Mouse (Mus musculus): ENCODE measurements at regions not wholly inside any gene's neighbourhood (a gene's known extent, or its start where the extent isn't known, plus 50 kb on each side); places are given as distances from the start of the nearest gene placed in this dataset.

GRCm38 (mm10) chr7:136216734-136217133 is 500.6 kb upstream of the Mki67 start:
- intact Hi-C loops (cut with DNase I), result no loop called here
- no peak for DNase-seq

- no peak for DNase-seq
- intact Hi-C loops (cut with DNase I), result no loop called here
Measured at GRCm38 (mm10) chr7:136219564-136220244, 503.5 kb upstream of the Mki67 start.

GRCm38 (mm10) chr7:136220245-136221167 is 504.3 kb upstream of the Mki67 start:
- intact Hi-C loops (cut with DNase I), result no loop called here
- no peak for DNase-seq

DNA sequence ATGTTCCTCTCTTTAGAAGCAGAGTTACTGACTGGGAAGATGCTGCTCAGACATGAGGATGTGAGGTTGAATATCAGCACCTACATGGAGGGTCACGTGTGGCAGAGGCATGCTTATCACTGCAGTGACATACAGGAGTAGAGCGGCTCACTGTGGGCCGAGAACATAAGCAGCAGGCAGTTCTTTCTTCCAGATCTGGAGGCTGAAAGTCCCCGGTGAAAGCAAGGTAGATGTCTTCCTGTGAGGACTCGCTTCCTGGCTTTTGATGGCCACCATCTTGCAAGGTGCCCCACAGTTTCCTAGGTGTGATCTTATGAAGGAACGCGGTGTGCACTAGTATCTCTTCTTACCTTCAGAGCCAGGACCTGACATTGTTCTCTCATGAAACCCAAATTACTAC is 505.5 kb upstream of the Mki67 start:
- intact Hi-C loops (cut with DNase I), result no loop called here
- no peak for DNase-seq

DNA sequence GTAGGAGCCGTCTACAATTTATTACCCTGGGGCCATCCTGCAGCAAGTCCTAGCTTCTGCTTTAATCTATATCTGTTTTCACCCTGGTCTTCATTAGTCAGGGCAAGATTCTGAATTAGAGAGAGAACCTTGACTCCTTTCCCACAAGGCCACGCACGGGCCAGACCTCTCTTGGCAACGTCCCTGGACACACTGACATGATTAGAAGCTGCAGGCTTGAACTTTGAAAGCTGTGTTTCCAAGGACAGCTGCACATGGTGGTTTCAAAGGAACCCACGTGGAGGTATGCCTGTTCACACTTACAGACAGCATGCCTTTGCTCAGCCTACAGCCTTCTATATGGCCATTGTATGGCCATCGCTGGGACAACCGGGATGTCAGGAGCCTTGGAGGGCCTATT is 509.9 kb upstream of the Mki67 start:
- DNase-seq, result peak; percentile 15 to 28

GRCm38 (mm10) chr7:136228331-136228730 is 512.2 kb upstream of the Mki67 start:
- DNase-seq, result no peak
- intact Hi-C loops (cut with DNase I), result no loop called here

More for the DNA sequence above, 509.9 kb upstream of the Mki67 start:
- intact Hi-C loops (cut with DNase I), result no loop called here

DNA sequence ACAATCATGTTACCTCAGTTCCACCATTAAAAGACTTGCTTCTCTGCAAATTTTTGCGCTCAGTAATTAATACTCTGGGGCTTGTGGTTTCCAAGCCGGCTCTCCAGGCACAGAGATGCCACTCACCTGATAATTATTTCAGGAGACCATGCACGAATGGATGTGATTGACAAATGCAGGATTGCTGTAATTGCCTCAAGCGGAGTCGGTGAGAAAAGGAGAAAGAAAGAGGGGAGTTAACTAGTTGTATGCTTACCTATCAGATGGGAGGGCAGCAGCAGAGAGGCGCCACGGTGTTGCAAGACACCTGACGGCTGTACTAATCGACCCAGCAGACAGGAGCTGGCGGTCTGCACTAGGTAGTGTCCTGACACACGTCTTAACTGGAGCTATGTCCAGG is 513.4 kb upstream of the Mki67 start:
- intact Hi-C loops (cut with DNase I), result no loop called here
- no peak for DNase-seq

DNA sequence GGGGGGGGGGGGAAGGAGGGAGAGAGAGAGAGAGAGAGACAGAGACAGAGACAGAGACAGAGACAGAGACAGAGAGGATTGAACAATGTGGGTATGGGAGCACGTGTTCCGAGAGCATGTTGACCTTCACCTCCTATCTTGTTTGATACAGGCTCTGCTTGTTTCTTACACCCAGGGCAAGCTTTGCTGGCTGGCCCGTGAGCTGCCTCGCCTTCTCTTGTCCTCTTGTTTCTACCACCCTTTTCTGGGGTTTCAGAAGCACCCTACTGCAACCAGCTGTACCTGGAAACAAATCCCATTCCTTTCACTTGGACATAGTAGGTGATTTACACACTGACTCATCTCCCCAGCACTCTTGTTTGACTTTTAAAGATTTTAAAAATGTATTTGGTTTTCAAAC is 516.0 kb upstream of the Mki67 start:
- intact Hi-C loops (cut with DNase I), result no loop called here
- DNase-seq, result no peak

DNA sequence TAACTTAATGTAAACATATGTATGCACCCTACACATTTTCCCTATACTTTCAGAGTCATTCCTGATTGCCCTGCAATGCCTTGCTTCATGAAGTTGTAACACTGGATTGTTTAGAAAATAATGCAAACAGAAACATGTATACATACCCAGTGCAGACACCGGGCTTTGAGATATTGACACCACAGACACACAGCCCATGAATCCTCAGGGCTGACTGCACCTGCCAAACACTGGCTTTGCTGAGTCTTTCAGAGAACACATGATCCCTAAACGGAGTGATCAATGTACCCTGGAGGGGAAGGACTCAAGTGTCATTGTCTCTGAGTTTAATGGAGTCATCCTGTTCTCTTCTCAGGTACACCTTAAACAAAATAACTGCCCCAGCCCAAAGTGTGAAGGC is 519.4 kb upstream of the Mki67 start:
- no peak for DNase-seq
- intact Hi-C loops (cut with DNase I), result no loop called here

- no peak for DNase-seq
- intact Hi-C loops (cut with DNase I), result no loop called here
Measured at GRCm38 (mm10) chr7:136236391-136236790, 520.2 kb upstream of the Mki67 start.

DNA sequence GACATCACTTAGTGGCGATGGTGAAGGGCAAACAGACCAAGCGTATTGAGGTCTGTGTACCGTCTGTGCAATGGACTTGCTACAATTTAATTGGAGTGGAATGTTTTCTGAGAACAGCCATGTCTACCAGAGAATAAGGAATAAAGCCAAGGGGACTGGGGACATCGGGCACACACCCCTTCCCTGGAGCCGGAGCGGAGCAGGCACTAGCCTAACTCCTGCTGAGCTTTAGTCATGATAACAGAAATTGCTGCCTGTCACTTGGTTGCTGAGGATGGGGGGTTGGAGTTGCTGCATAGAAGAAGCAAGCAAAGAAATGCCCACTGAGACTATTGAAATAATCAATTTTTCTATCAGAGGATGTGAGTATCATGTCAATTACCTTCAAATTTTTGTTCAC is 549.5 kb upstream of the Mki67 start:
- intact Hi-C loops (cut with DNase I), result no loop called here
- DNase-seq, result no peak

DNA sequence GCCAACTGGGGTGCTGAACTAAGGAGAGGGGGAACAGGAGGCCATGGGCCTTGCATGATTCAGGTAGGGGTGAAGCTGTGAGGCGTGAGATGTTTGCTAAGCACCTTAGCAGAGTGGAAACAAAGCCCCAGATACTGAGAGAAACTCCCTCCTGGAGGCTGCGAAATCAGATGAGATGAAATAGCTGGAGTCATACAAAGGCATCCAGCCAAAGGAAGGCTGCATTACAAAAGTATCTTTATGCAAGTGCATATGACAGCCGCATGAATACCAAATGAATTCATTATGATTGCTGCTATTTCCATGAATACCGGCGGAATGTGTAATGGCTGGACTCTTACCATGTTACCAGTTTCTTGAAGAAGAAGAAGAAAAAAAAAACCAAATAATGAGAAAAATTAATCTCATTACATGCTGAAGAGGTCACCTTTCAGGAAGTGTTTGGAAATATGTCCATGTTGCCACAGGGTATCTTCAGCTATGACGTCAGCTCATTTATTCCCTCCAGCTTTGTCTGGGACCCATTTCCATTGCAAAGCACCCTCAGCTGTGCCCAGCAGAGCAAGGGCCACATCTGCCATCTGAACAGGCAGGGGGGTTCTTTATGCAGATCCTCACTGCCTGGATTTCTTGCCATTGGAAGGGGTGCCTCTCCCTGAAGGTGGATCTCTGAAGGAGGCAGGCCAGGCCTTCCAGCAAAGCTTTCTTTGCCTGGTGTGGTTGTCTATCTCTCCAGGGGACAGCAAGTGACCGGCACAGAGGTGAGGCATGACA is 551.7 kb upstream of the Mki67 start:
- no peak for DNase-seq
- intact Hi-C loops (cut with DNase I), result no loop called here

DNA sequence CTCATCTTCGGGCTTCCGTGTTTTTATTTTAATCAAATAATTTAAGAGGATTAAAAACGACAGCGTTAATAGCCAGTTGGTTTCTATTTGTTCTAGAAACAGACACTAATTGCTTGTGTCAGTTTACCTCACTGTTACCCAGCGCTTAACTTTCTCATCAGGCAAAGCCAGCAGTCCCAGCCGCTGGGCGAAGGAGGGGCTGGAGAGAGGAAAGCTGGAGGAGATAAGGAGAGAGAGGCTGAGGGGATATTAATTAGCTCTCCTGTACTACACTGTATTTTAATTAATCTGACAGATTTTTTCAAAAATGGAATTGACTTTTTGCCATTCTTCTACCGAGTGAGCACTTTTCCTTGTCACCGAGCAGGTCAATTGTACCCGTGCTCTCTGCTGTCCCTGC is 559.5 kb upstream of the Mki67 start:
- DNase-seq, result no peak
- intact Hi-C loops (cut with DNase I), result loop anchor here (10.0 kb wide), 1 partner anchor 441 kb away; no protein-coding TSS in a partner anchor

DNA sequence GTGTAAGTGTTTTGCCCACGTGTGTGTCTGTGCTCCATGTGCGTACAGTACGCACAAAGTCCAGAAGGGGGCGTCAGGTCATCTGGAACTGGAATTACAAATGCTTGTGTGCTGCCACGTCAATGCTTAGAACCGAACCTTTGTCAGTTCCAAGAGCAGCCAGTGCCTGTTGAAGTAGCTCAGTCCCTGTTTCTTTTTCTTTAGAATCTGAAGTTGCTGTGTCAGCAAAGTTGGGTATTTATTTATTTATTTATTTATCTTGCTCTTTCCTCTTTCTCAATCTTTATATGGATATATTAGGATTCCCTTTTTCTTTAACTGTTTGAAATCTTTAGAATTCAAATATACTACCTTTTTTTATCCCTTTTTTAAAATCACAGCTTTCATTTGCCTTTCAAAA is 567.6 kb upstream of the Mki67 start:
- intact Hi-C loops (cut with DNase I), result no loop called here
- no peak for DNase-seq

DNA sequence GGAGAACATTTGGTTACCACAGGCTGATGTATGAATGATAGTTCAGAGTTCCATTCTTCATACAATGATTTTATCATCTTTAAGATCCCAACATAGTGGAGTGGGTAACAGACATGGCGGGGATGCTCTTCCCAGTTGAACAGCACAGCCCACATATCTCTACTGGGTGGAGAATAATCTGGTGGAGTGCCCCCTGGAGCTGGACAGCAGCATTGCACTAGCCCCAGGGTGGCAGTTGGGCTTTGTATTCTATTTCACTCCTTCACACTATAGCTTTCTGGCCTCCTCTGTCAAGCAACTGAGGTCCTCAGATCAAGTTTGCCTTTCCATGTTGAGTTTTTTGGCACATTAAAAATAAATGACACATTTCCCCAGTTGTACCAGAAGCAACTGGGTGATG is 569.4 kb upstream of the Mki67 start:
- intact Hi-C loops (cut with DNase I), result no loop called here
- no peak for DNase-seq

DNA sequence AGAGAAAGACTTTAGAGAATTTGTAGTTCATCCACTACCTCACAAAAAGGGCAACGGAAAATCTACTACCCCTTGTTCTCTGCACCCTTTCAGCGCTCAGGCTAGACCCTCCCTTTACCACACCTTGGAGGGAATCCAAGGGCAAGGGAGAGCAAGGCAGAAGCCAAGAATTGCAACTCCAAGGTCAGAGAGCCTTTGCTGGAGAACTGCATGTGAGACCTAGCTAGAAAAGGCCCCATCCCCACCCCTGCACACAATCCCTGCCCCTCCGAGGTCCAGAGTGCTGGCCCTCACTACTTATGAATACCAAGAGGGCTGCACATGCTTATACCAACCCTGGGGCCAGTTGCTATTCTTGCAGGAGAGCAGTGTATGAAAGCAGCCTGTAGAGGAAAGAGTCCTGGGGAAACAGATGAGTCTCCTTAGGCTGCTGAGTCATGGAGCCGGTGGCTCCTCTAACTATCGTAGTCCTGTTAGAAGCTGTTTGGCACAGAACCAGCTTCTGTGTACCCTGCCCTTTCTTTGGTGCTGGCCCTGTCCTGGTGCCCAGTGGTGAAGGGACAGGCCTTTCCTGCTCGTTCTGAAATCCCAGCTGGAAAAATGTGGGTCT is 577.5 kb upstream of the Mki67 start:
- intact Hi-C loops (cut with DNase I), result loop anchor here (5.0 kb wide), 1 partner anchor 231 kb away; no protein-coding TSS in a partner anchor
- DNase-seq, result no peak

GRCm38 (mm10) chr7:136294445-136294844 is 578.3 kb upstream of the Mki67 start:
- intact Hi-C loops (cut with DNase I), result loop anchor here (5.0 kb wide), 1 partner anchor 232 kb away; no protein-coding TSS in a partner anchor
- DNase-seq, result peak in 1 of 2 experiments; percentile 8

- intact Hi-C loops (cut with DNase I), result loop anchor here (5.0 kb wide), 2 partner anchors 174 to 1024 kb away; no protein-coding TSS in a partner anchor
- DNase-seq, result peak in 1 of 2 experiments; percentile 3
Measured at GRCm38 (mm10) chr7:136297901-136298513, 581.8 kb upstream of the Mki67 start.

- DNase-seq, result no peak
- intact Hi-C loops (cut with DNase I), result no loop called here
Measured at GRCm38 (mm10) chr7:136306137-136306536, 588.3 kb upstream of the Mgmt start.

GRCm38 (mm10) chr7:136308765-136309164 is 585.6 kb upstream of the Mgmt start:
- intact Hi-C loops (cut with DNase I), result no loop called here
- DNase-seq, result no peak

Measured in heart, postnatal 36 days (tissue).